Mouse (Mus musculus) testis, adult 2 months (tissue): Measurements from ENCODE around the gene Gtf2ird1.
"Not testable (repeated sequence)": the region's sequence is repeated elsewhere in the genome, so short reads cannot be mapped to it uniquely, and the experiment has no call there.

Experiments used
- CTCF ChIP-seq: fragments of 200-500 bp; IDR thresholded peaks from 2 replicates; pipeline ENCODE4 v1.5.1; 2012; ENCODE audit warnings: low read depth, mild to moderate bottlenecking, inconsistent platforms, low read length, moderate library complexity; ENCODE audit not compliant: control insufficient read depth, insufficient read depth, insufficient replicate concordance
- POLR2A ChIP-seq: fragments of 200-500 bp; IDR thresholded peaks from 2 replicates; pipeline ENCODE4 v1.6.1; 2012; ENCODE audit warnings: low read depth, mild to moderate bottlenecking, inconsistent platforms, low read length, moderate library complexity; ENCODE audit not compliant: control insufficient read depth

DNA sequence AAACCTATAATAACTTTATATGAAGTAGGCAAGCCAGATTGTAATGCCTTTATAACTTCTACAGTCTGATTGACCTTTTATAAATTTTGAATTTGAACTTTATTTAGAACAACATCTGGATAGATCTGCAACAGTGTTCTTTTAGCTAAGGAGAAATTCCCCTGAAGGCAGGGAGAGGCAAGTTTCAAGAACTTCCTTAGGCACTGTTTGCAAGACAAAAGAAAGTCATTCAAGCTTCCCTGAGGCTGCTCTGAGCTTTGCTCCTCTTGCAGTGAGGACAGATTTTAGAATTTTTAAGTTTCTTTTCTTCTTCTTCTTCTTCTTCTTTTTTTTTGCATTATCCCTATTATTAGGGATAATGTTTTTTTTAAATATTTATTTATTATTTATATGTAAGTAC is 22.4 kb upstream of the Gtf2ird1 start:
- TF ChIP-seq POLR2A, CTCF: not testable (repeated sequence)
